Mouse (Mus musculus) Patski (cell line): ENCODE data around the gene Cnnm1. TPM values are rescaled to one million over a fixed set of nuclear protein-coding genes. Genes with fewer than 3 reads are reported as not detected.

ENCODE experiments used
- ATAC-seq: fragments of 100-300 bp; one replicate; pipeline ENCODE4 v1.8.0; 2021
- CTCF ChIA-PET: fragments of 350-600 bp; sonication (Branson Sonifier 250); formaldehyde crosslinking; loops from one replicate; lab custom pipeline; 2022; ENCODE audit warnings: inconsistent platforms; lab: Charles Lee
- POLR2A ChIA-PET: fragments of 350-600 bp; sonication (Branson Sonifier 250); formaldehyde crosslinking; loops from one replicate; lab custom pipeline; 2022; ENCODE audit warnings: antibody characterized with exemption, inconsistent platforms; lab: Charles Lee
- DNase-seq: peaks from one replicate; pipeline ENCODE4 v3.0.0-alpha.2; 2011; ENCODE audit warnings: low read depth, low spot score
- H3K27me3 ChIP-seq: fragments of 371-371 bp; one replicate; pipeline ENCODE4 v1.5.1; 2021
- CTCF ChIP-seq: fragments of 100-300 bp; IDR thresholded peaks from one replicate; pipeline ENCODE4 v1.5.1; 2021
- in situ Hi-C: fragments of 300-500 bp; cut with MboI; formaldehyde crosslinking; loops from 3 replicates; pipeline ENCODE4 v1.11.1; 2018; ENCODE audit warnings: low pct_unique_long_range_greater_than_20kb, mixed read lengths
- polyA plus RNA-seq: library from polyadenylated mRNA; unstranded; gene quantifications from one replicate; pipeline ENCODE4 v1.2.3, GENCODE M21; 2021

Gene Cnnm1
- polyA plus RNA-seq, 1 experiment from 2014 or later, result not detected

GRCm38 (mm10) chr19:43442269-43442668 is 2.0 kb downstream of the Cnnm1 start:
- ATAC-seq, result no peak
- ChIA-PET CTCF (no interaction called here), POLR2A (no interaction called here)
- no peak for TF ChIP-seq CTCF
- in situ Hi-C loops, result no loop called here
- DNase-seq, result no peak
- peaks cover 77% of the 10 kb centered on the region for H3K27me3 ChIP-seq

- ChIA-PET POLR2A (no interaction called here), CTCF (no interaction called here)
- DNase-seq (no peak), ATAC-seq (no peak)
- no peak for TF ChIP-seq CTCF
- in situ Hi-C loops, result no loop called here
- peaks cover 72% of the 10 kb centered on the region for H3K27me3 ChIP-seq
Measured at GRCm38 (mm10) chr19:43442906-43443305, 2.7 kb downstream of the Cnnm1 start.

GRCm38 (mm10) chr19:43444636-43445205 is 4.5 kb downstream of the Cnnm1 start:
- peaks cover 78% of the 10 kb centered on the region for H3K27me3 ChIP-seq
- no peak for TF ChIP-seq CTCF
- no peak for DNase-seq
- ATAC-seq, result no peak
- ChIA-PET CTCF (no interaction called here), POLR2A (interaction anchor here (0.6 kb wide), 1 partner anchor 581 kb away, joined by 3 read pairs; no protein-coding TSS in a partner anchor)
- in situ Hi-C loops, result no loop called here

- POLR2A ChIA-PET, result no interaction called here
- TF ChIP-seq CTCF, result no peak
- CTCF ChIA-PET, result no interaction called here
- in situ Hi-C loops, result no loop called here
- peaks cover 68% of the 10 kb centered on the region for H3K27me3 ChIP-seq
- ATAC-seq, result no peak
- DNase-seq, result no peak
Measured at GRCm38 (mm10) chr19:43451563-43451962, 11.3 kb downstream of the Cnnm1 start.

GRCm38 (mm10) chr19:43452176-43452575 is 11.9 kb downstream of the Cnnm1 start:
- ATAC-seq, result no peak
- DNase-seq, result no peak
- peaks cover 72% of the 10 kb centered on the region for H3K27me3 ChIP-seq
- ChIA-PET POLR2A (no interaction called here), CTCF (interaction anchor here (1.8 kb wide), 1 partner anchor 34 kb away, joined by 5 read pairs; no protein-coding TSS in a partner anchor)
- in situ Hi-C loops, result no loop called here
- no peak for TF ChIP-seq CTCF

- H3K27me3 ChIP-seq, result peaks cover 78% of the 10 kb centered on the region
- ATAC-seq (no peak), DNase-seq (no peak)
- in situ Hi-C loops, result no loop called here
- TF ChIP-seq CTCF, result no peak
- CTCF ChIA-PET, result interaction anchor here (1.8 kb wide), 1 partner anchor 35 kb away, joined by 5 read pairs; no protein-coding TSS in a partner anchor
- POLR2A ChIA-PET, result no interaction called here
Measured at GRCm38 (mm10) chr19:43453025-43453424, 12.8 kb downstream of the Cnnm1 start.

- in situ Hi-C loops, result no loop called here
- CTCF ChIA-PET, result interaction anchor here (0.8 to 1.0 kb wide), 2 partner anchors 9 to 11 kb away, joined by 3 read pairs; no protein-coding TSS in a partner anchor
- no peak for ATAC-seq
- peaks cover 67% of the 10 kb centered on the region for H3K27me3 ChIP-seq
- no peak for DNase-seq
- no peak for TF ChIP-seq CTCF
- POLR2A ChIA-PET, result no interaction called here
Measured at GRCm38 (mm10) chr19:43459948-43460347, 19.7 kb downstream of the Cnnm1 start.

- CTCF ChIA-PET, result interaction anchor here (0.8 to 1.0 kb wide), 2 partner anchors 10 kb away, joined by 3 read pairs; no protein-coding TSS in a partner anchor
- no peak for DNase-seq
- in situ Hi-C loops, result no loop called here
Measured at GRCm38 (mm10) chr19:43460481-43460880, 20.2 kb downstream of the Cnnm1 start.

GRCm38 (mm10) chr19:43462141-43462540 is 21.9 kb downstream of the Cnnm1 start:
- ATAC-seq, result no peak
- no peak for DNase-seq
- in situ Hi-C loops, result no loop called here
- no peak for TF ChIP-seq CTCF
- CTCF ChIA-PET, result no interaction called here
- POLR2A ChIA-PET, result interaction anchor here (0.7 kb wide), 1 partner anchor 9 kb away, joined by 3 read pairs; no protein-coding TSS in a partner anchor
- H3K27me3 ChIP-seq, result peaks cover 48% of the 10 kb centered on the region

More at GRCm38 (mm10) chr19:43460481-43460880, 20.2 kb downstream of the Cnnm1 start:
- ATAC-seq, result no peak
- POLR2A ChIA-PET, result no interaction called here
- peaks cover 61% of the 10 kb centered on the region for H3K27me3 ChIP-seq
- no peak for TF ChIP-seq CTCF

- in situ Hi-C loops, result no loop called here
- no peak for TF ChIP-seq CTCF
- ChIA-PET CTCF (no interaction called here), POLR2A (no interaction called here)
- H3K27me3 ChIP-seq, result peaks cover 32% of the 10 kb centered on the region
- no peak for DNase-seq
- no peak for ATAC-seq
Measured at GRCm38 (mm10) chr19:43463546-43464293, 23.5 kb downstream of the Cnnm1 start.

GRCm38 (mm10) chr19:43464294-43464687 is 24.1 kb downstream of the Cnnm1 start:
- peaks cover 31% of the 10 kb centered on the region for H3K27me3 ChIP-seq
- ChIA-PET CTCF (no interaction called here), POLR2A (no interaction called here)
- DNase-seq, result no peak
- in situ Hi-C loops, result no loop called here
- TF ChIP-seq CTCF, result no peak
- no peak for ATAC-seq
